Mouse (Mus musculus): ENCODE data around the gene Slc29a1.
"Not testable (repeated sequence)": the region's sequence is repeated elsewhere in the genome, so short reads cannot be mapped to it uniquely, and the experiment has no call there.

The Slc29a1 gene

DNA sequence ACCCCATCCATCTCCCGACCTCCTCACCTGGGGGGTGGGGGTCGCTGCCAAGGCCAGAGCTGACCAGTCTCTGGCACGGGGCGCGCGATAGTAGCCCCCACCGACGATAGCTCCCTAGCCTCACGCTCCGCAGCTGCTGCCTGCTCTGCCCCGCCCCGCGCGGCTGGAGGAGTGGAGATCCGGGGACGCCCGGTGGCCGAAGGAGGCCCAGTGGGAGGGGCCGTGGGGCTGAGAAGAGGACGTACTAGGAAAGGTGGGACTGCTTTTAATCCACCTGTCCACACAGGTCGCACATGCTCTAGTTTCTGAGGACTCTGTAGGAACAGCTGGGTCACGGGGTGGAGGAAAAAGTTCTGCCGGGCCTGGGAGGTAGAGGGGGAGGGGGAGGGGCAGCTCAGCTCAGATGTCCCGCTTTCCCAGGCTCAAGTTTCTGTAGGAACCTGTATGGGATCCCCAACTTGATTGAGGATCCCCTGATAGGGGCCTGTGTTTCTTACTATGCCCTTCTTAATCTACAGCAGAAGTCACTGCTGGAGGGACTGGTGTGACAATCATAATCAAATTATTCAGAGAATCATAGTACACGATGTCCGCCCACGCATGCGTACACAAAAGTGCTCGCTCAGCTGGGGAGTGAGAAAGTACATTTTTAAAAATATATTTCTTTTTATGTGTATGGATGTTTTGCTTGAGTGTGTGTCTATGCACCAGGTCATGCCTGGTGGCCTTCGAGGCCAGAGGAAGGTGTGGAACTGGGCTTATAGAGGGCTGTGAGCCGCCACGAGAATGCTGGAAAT, at the start of gene Slc29a1:
TSS of gene Slc29a1 (minus strand) at position 161 of the 797 bp plus-strand sequence.
- DNase-seq (ENCODE audit: low read depth, low spot score): no peak

DNA sequence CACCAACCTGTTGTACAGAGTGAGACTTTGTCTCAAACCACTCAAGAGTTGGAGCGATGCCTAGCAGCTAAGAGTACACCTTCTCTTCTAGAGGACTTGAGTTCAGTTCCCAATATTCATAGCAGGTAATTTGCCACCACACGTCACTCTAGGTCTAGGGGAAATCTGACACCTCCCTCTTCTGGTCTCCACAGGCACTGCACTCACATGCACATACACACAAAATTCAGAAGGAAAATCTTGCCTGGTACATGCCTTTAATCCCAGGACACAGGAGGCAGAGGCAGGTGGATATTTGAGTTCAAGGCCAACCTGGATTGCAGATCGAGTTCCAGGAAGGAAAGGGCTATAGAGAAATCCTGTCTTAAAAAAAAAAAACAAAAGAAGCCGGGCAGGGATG, 44.8 kb upstream of the Slc29a1 start:
- DNase-seq (ENCODE audit: low read depth, low spot score): no peak

DNA sequence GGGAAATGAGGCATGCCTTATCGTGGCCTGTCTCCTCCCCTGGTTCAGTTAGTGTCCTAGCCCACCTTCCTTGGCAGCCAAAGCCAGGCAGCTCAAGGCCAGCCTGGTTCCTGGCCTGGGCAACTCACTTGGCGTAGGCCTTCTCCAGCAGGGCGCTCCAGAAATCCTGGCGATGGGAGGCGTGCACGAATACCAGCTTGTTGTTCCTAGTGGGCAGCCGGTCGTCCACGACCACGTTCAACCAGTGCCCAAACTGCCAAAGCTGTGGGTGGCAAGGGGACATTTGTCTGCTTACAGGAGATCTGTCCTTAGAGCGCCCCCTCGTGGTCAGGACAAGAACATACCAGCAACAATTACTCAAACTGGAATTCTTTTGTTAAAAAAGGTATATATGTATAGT, 43.3 kb upstream of the Slc29a1 start:
- DNase-seq (ENCODE audit: low read depth, low spot score): peak; percentile 49

DNA sequence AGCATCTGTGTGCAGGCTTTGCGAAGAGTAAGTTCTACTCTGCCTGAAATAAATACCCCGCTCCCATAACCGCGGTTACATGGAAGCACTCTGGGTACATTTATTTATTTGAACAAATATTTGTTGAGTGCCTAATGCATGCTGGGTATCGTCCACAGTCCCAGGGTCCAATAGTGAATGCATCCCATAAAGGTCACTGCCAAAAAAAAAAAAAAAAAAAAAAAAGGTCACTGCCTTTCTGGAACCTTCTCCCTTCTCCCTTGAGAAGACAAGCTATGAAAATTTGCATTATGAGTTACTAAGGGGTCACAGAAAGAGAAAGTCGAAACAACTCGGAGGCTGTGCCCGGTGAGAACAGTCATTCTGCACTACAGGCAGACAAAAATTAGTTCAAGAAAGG, 42.6 kb upstream of the Slc29a1 start:
- DNase-seq (ENCODE audit: low read depth, low spot score): no peak

DNA sequence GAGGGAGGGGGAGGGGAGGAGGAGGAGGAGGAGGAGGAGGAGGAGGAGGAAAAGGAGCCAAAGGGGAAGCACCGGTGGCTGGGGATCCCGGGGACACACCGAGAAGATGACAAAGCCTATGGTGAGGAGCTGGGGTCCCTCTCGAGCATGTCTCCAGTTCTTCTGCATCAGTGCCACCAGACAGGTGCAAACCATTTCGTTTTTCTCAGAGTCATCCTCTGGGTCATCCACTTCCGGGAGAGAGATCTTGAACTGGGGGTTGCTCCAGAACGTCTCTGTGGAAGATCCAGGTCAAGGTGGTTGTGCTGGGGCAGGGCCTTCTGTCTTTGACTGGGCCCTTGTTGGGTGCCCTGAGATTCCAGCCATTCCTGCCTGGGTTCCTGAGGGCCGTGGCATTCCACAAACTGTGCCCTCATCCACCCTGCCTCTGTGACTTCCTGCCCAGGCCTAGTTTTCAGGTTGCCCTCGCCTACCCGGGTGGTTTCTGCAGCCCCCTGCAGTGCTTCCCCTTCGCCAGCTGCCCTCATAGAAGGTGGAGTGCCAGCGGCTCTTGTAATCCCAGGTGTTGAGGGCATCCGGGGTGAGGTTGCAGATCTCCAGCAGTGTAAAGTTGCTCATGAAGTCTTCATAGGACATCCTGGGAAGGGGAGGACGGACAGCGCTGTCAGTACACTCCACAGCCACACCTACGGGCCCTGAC, 39.3 kb upstream of the Slc29a1 start:
- DNase-seq (ENCODE audit: low read depth, low spot score): no peak

DNA sequence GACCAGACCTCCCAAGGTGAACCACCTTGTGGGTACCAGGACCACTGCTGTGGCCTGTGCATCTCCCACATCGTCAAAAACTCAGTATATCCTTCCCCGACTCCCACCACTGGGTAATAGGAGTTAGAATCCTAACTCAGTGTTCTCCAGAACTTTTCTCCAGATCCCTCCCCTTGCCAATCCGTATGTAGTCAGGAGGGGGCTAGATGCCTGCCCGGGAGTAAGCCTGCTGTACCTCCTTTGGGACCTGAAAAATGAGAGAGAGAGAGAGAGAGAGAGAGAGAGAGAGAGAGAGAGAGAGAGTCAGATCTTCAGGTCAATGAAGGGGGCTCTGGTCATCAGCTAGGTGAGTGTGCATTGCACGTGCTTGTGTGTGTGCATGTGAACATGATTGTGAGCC, 34.6 kb upstream of the Slc29a1 start:
- no peak for DNase-seq (ENCODE audit: low read depth, low spot score)

DNA sequence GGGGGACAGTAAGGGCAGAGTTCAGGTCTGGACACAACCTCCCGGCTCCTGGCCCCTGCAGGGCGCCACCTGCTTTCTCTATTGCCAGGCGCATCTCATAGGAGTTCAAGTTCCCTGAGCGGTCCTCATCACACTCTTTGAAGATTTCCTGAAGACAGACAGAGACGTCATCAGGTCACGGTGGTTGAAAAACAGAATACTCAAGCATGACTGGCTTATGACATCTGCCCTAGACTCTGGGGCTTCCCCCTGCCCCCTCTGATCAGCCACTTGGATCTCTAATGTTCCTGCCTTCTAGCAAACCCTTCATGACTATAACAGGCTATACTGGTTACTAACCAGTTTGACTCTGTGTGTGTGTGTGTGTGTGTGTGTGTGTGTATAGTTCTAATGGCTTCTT, 32.5 kb upstream of the Slc29a1 start:
- DNase-seq (ENCODE audit: low read depth, low spot score): no peak

DNA sequence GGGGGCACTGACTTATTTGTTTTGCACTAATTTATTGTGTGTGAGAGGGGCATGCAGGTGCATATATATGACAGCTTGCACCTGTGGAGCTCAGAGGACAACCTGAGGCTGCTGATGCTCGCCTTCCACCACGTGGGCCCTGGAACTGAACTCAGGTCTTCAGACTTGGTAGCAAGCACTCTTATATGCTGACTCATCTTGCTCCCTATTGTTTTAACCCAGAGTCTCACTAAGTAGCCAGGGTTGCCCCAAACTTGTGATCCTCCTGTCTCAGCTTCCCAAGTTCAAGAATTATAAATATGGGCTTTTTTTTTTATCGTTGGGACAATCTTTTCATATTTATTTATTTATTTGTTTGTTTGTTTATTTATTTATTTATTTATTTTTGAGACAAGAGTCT, 31.6 kb upstream of the Slc29a1 start:
- DNase-seq (ENCODE audit: low read depth, low spot score): no peak

DNA sequence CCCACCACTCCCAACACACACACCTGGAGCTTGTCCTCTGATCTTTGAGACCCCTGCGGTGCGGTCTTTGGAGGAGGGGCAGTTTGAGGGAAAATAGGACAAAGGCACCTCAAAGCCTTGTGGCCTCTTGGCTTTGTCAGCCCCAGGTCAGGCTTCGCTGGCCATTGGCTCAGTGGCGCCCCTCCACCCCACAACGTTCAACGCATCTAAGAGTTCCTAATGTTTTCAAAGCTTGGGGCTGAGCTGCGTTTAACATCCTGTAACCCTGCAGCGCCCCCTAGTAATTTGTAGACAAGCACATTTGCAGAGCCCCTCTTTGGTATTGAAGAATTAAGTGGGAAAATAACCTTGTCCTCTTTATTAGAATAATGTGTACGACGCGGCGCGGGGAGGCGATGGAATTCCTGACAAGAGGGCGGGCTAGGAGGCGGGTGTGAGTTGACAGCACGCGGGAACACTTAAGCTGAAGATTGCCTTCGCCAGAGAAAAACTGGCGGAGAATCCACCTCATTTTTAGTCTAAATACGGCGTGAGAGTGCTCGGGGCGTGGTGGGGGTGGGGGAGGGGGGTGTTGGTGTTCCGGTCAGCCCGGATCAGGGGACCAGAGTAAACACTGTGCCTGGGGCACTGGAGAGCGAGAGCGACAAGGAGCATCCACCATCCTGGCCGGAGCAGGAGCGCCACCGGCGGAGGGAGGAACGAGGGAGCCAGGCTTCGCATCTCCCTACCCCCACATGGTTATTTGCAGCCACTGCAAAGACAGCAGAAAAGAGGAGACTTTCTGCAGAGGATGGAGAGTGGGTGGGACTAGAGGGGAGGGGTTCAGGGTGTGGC, 30.7 kb upstream of the Slc29a1 start:
- DNase-seq (ENCODE audit: low read depth, low spot score): peak; percentile 29

DNA sequence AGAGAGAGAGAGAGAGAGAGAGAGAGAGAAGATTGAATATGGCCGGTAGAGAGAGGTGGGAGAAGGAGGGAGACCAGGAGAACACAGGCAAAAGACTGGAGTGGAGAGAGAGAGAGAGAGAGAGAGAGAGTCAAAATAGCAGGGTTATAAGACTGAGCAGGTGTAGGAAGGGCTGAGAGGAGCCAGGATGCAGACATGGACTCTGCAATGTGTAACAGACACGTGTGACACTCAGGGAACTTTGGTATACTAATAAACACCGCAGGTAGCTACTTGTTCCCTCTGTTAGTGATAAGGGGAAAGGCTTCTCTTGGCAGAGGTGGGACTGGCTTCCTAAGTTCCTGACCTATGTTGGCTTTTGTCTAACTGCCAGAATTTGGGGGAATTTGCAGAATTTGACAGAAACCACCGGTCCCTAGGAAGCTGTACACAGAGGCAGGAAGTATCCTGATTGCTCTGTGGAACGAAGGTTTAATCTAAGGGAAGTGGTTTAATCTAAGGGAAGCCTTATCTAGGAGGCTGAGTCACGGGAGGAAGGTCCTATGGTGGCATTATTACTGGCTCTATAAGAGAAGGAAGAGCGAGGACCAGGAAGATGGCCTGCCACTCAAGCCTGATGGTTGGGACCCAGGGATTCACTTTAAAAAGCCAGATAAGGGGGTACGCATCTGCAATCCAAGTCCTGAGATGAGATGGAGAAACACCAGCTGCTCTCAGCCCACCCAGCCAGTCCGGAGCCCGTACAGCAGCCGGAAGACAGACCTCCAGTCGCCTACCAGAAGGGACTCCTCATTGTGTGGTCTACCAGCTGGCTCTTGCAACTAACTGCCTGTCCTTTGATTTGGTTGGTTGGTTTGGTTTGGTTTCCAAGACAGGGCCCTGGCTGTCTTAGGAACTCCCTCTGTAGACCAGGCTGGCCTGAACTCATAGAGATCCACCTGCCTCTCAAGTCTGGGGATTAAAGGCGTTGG, 29.8 kb upstream of the Slc29a1 start:
- DNase-seq (ENCODE audit: low read depth, low spot score): no peak

DNA sequence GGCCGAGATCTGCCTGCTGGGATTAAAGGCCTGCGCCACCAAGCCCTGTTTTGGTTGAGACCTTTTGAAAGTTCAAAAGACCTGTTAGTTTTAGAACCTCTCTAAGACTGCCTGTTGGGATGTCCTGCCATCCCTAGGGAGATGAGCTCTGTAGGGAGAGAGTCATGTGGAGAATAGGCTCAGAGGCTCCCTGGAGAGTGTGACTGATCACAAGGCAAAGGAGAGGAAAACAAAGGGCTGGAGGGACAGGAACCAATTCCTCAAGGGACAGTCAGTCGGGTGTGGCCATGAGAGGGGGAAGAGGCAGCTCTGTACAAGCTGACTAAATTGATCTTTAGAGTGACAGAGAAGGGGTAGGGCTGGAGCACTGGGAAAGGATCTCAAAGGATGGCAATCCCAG, 28.8 kb upstream of the Slc29a1 start:
- DNase-seq (ENCODE audit: low read depth, low spot score): no peak

DNA sequence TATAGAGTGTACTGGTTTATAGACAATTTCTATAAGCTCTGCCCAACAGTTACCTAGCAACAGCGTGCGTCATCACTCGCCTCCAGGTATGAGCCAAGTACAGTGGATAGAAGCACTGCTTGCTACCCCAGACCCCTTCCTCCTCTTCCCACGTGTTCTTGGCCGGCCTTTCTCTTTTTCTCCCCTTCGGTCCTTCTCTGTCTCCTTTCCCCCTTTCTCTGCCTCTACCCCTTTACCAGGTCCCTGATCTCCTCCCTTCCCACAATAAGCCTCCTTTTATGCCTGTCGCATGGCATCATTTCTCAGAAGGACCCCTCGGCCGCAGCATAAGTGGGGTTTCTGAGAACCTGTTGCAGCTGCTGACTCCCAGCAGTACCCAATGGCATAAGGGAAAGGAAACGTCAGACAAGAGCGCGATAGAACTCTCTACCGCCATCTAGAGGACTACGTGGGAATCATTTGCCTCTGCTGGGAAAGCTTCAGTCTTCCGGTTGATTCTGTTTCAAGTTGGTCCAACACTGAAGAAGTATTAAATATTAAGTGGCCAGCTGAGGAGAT, 27.2 kb upstream of the Slc29a1 start:
- peak; percentile 79 for DNase-seq (ENCODE audit: low read depth, low spot score)

DNA sequence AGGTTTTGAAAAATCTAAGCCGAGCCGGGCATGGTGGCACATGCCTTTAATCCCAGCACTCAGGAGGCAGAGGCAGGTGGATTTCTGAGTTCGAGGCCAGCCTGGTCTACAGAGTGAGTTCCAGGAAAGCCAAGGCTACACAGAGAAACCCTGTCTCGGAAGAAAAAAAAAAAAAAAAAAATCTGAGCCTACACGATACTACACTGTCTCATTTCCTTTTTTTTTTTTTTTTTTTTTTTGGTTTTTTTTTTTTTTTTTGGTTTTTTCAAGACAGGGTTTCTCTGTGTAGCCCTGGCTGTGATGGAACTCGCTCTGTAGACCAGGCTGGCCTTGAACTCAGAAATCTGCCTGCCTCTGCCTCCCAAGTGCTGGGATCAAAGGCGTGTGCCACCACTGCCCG, 24.0 kb upstream of the Slc29a1 start:
- DNase-seq (ENCODE audit: low read depth, low spot score): not testable (repeated sequence)

DNA sequence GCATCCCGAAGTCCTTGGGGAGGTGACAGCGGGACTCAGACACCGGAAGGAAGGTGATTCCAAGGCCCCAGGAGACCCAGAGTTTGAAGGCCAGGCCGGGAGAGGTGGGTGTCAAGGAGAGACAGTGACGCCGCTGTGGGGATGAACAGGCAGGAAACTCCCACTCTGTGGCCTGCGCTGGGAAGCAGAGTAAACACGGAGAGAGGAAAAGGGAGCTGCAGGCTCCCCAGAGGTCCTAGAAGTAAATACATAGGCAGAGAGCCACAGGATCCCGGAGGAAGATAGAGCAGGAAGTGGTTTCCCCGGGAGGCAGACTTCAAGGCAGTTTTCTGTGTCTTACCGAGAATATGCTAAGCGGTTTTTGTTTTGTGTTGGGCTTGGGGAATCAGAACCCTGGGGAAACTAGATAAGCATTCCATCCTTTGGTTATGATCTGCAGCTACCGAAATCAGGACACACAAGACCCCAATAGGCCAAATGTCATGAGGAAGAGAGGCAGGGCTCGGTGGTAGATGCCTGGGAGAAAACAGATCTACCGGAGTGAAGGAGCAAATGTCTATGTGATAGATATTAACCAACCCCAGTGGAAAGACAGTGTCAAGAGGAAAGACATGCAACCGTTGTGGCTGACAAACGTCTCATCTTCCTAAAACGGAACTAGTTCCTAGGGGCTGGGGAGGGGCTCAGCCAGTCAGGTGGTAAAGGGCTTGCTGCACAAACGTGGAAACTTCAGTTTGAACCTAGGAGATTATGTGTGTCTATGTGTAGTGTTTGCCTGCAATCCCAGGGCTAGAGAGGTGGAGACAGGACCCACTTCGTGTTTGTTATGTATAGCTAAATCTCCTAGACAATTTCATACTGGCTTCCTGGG, 20.2 kb upstream of the Slc29a1 start:
- DNase-seq (ENCODE audit: low read depth, low spot score): no peak

DNA sequence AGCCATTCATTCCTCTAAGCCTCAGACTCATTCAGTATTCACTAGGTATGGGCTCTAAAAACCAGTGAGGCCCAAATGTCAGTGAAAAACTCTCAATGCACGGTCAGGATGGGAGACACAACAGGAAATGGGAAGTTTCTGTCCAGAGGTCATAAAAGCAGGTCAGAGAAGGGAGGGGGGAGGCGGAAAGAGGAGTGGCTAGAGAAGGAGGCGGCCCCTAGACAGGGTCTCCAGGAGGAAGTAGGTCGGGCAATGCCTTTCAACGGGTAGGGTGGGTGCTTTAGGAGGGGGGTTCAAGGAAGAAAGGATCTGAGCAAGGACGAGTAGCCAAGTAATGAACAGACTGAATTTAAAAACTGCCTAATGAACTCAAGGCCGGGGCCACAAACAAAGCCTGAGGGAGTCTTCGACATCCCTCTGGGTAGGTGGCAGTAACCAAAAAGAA, 19.6 kb upstream of the Slc29a1 start:
- no peak for DNase-seq (ENCODE audit: low read depth, low spot score)

DNA sequence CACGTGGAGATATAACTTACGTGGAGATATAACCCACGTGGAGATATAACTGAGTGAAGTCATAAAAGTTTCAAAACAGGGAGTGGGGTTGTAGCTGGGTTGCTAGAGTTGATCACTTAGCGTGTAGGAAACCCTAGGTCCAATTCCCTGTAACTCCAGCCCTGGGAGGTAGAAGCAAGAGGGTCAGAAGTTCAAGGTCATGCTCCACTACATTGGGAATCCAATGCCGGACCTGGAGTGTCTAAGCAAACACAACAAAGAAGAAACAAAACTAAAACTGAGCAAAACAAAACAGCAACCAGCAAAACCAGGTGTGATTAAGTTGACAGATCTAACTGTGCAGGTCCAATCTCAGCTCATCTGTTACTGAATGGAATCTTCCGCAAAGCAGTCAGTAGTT, 18.2 kb upstream of the Slc29a1 start:
- no peak for DNase-seq (ENCODE audit: low read depth, low spot score)

DNA sequence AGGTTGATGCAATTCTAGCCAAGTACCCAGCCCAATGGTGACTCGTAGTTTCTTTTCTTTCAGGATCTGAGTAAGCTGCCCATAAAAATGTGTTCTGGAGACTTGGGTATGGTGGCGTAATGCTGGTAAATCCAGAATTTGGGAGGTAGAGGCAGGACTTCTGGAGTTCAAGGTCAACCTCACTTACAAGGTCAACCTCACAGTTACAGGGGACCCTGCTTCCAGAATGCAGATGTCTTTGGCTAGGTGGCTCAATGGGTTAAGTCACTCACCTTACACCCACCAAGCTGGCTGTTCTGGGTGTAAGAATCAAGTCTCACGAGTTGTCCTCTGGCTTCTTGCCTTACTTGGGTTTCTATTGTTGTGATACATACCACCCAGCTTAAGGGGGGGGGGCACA, 17.3 kb upstream of the Slc29a1 start:
- no peak for DNase-seq (ENCODE audit: low read depth, low spot score)

DNA sequence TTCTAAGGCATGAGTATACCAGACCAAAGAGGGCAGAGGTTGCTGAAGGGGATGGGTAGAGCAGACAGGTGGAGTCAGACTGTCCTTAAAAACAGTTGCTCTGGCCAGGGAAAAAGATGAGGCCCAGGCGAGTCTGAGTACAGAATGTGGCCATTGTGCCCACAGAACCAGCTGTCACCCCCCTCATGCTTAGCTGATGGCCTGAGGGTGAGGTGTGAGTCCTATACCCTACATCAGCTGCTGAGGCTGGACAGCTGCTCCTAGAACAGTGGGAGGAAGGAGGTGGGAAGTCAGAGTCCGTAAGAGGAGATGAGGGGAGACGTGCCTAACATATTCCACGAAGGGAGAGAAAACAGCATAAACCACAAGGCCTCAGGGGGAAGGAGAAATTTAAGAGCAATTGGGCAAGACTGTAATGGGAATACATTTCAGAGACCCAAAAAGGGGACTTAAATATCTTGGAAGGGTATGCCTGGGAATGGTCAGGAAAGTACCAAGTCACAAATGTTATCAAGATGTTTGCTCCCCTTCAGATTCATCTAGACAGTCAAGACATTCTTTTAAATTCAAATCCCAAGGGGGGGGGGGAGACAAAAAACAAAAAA, 16.7 kb upstream of the Slc29a1 start:
- DNase-seq (ENCODE audit: low read depth, low spot score): no peak

DNA sequence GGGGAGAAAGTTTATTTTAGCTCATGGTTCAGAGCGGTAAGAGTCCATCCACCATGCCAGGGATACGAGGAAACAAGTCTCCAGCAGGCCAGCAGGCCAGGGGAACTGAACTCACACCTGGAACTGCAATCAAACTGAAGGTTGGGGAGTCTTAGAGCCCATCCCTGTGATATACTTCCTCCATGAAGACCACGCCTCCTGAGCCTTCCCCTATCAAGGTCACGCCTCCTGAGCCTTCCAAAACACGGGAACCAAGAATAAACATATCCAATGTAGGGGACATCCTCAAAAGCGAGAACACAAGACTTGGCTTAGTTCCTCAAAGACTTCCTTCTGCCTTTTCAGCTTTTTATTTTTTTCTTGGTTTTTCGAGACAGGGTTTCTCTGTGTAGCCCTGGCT, 13.5 kb upstream of the Slc29a1 start:
- DNase-seq (ENCODE audit: low read depth, low spot score): no peak
